Mouse (Mus musculus): Measurements from ENCODE around the gene Cherp. TPM values are rescaled to one million over a fixed set of nuclear protein-coding genes. Genes with fewer than 3 reads are reported as not detected.

The Cherp gene
- polyA plus RNA-seq, 1 experiment from 2014 or later: 33.2 TPM

- Histone ChIP-seq H3K4me2 (ENCODE audit: low read length) (no peak overlapping the region), H3K9ac (ENCODE audit: low read length) (no peak overlapping the region), H3K27ac (ENCODE audit: low read depth, low read length) (no peak overlapping the region), H3K4me1 (ENCODE audit: control insufficient read depth, insufficient read depth, low read length) (no peaks in the 10 kb centered on the region), H3K9me3 (replicated peaks; ENCODE audit: control insufficient read depth, low read length) (no peaks in the 10 kb centered on the region), H3K36me3 (ENCODE audit: control insufficient read depth, insufficient read depth, low read length) (peaks cover 22% of the 10 kb centered on the region), H3K27me3 (replicated peaks; ENCODE audit: control insufficient read depth, insufficient read depth, low read length) (no peaks in the 10 kb centered on the region), H3K4me3 (ENCODE audit: low read depth, low read length) (no peak overlapping the region)
- DNase-seq (ENCODE audit: low spot score): no peak
- 94% methylated on average over 2 of the region's 2 CpGs for WGBS
- ATAC-seq: no peak
Observed at GRCm38 (mm10) chr8:72499521-72500284, 24.7 kb upstream of the Cherp start.

- ATAC-seq (no peak), DNase-seq (ENCODE audit: low spot score) (no peak)
- no peak overlapping the region for H3K9ac ChIP-seq (ENCODE audit: low read length)
- no peak overlapping the region for H3K27ac ChIP-seq (ENCODE audit: low read depth, low read length)
- H3K27me3 ChIP-seq (replicated peaks; ENCODE audit: control insufficient read depth, insufficient read depth, low read length): no peaks in the 10 kb centered on the region
- H3K4me1 ChIP-seq (ENCODE audit: control insufficient read depth, insufficient read depth, low read length): peaks cover 7% of the 10 kb centered on the region
- peaks cover 25% of the 10 kb centered on the region for H3K36me3 ChIP-seq (ENCODE audit: control insufficient read depth, insufficient read depth, low read length)
- no peak overlapping the region for H3K4me2 ChIP-seq (ENCODE audit: low read length)
- no peaks in the 10 kb centered on the region for H3K9me3 ChIP-seq (replicated peaks; ENCODE audit: control insufficient read depth, low read length)
- H3K4me3 ChIP-seq (ENCODE audit: low read depth, low read length): no peak overlapping the region
- WGBS: 92% methylated on average over 4 of the region's 4 CpGs
Observed at GRCm38 (mm10) chr8:72498527-72498926, 23.5 kb upstream of the Cherp start.

GRCm38 (mm10) chr8:72497911-72498310 lies 22.9 kb upstream of the Cherp start:
- peaks cover 25% of the 10 kb centered on the region for H3K36me3 ChIP-seq (ENCODE audit: control insufficient read depth, insufficient read depth, low read length)
- no peak overlapping the region for H3K4me2 ChIP-seq (ENCODE audit: low read length)
- ATAC-seq (no peak), DNase-seq (ENCODE audit: low spot score) (no peak)
- H3K27me3 ChIP-seq (replicated peaks; ENCODE audit: control insufficient read depth, insufficient read depth, low read length): no peaks in the 10 kb centered on the region
- H3K9ac ChIP-seq (ENCODE audit: low read length): no peak overlapping the region
- 89% methylated on average over 1 of the region's 1 CpGs for WGBS
- H3K9me3 ChIP-seq (replicated peaks; ENCODE audit: control insufficient read depth, low read length): no peaks in the 10 kb centered on the region
- no peak overlapping the region for H3K27ac ChIP-seq (ENCODE audit: low read depth, low read length)
- H3K4me3 ChIP-seq (ENCODE audit: low read depth, low read length): no peak overlapping the region
- peaks cover 10% of the 10 kb centered on the region for H3K4me1 ChIP-seq (ENCODE audit: control insufficient read depth, insufficient read depth, low read length)

- WGBS: 88% methylated on average over 19 of the region's 19 CpGs
- Histone ChIP-seq H3K36me3 (ENCODE audit: control insufficient read depth, insufficient read depth, low read length) (peaks cover 25% of the 10 kb centered on the region), H3K9me3 (replicated peaks; ENCODE audit: control insufficient read depth, low read length) (no peaks in the 10 kb centered on the region), H3K4me3 (ENCODE audit: low read depth, low read length) (no peak overlapping the region), H3K27me3 (replicated peaks; ENCODE audit: control insufficient read depth, insufficient read depth, low read length) (no peaks in the 10 kb centered on the region), H3K4me2 (ENCODE audit: low read length) (no peak overlapping the region), H3K9ac (ENCODE audit: low read length) (no peak overlapping the region), H3K27ac (ENCODE audit: low read depth, low read length) (no peak overlapping the region), H3K4me1 (ENCODE audit: control insufficient read depth, insufficient read depth, low read length) (peaks cover 15% of the 10 kb centered on the region)
- ATAC-seq: no peak
- no peak for DNase-seq (ENCODE audit: low spot score)
Observed at GRCm38 (mm10) chr8:72496217-72496616, 21.2 kb upstream of the Cherp start.

- no peak for ATAC-seq
- Histone ChIP-seq H3K4me2 (ENCODE audit: low read length) (no peak overlapping the region), H3K27ac (ENCODE audit: low read depth, low read length) (no peak overlapping the region), H3K9ac (ENCODE audit: low read length) (no peak overlapping the region), H3K4me1 (ENCODE audit: control insufficient read depth, insufficient read depth, low read length) (peaks cover 19% of the 10 kb centered on the region), H3K9me3 (replicated peaks; ENCODE audit: control insufficient read depth, low read length) (no peaks in the 10 kb centered on the region), H3K4me3 (ENCODE audit: low read depth, low read length) (no peak overlapping the region), H3K27me3 (replicated peaks; ENCODE audit: control insufficient read depth, insufficient read depth, low read length) (no peaks in the 10 kb centered on the region), H3K36me3 (ENCODE audit: control insufficient read depth, insufficient read depth, low read length) (peaks cover 25% of the 10 kb centered on the region)
- WGBS: 88% methylated on average over 23 of the region's 23 CpGs
- DNase-seq (ENCODE audit: low spot score): no peak
Observed at GRCm38 (mm10) chr8:72495411-72496111, 20.5 kb upstream of the Cherp start.

- Histone ChIP-seq H3K4me3 (ENCODE audit: low read depth, low read length) (peak overlapping the region; percentile 87), H3K4me2 (ENCODE audit: low read length) (peak overlapping the region; percentile 86), H3K9me3 (replicated peaks; ENCODE audit: control insufficient read depth, low read length) (no peaks in the 10 kb centered on the region), H3K36me3 (ENCODE audit: control insufficient read depth, insufficient read depth, low read length) (peaks cover 30% of the 10 kb centered on the region), H3K27me3 (replicated peaks; ENCODE audit: control insufficient read depth, insufficient read depth, low read length) (no peaks in the 10 kb centered on the region), H3K9ac (ENCODE audit: low read length) (peak overlapping the region; percentile 75), H3K27ac (ENCODE audit: low read depth, low read length) (peak overlapping the region; percentile 72), H3K4me1 (ENCODE audit: control insufficient read depth, insufficient read depth, low read length) (peaks cover 19% of the 10 kb centered on the region)
- no peak for ATAC-seq
- WGBS: 12% methylated on average over 8 of the region's 8 CpGs
- DNase-seq (ENCODE audit: low spot score): no peak
Observed at GRCm38 (mm10) chr8:72493381-72493780, 18.4 kb upstream of the Cherp start.

- peak; percentile 99 for DNase-seq (ENCODE audit: low spot score)
- H3K9ac ChIP-seq (ENCODE audit: low read length): peak overlapping the region; percentile 79
- WGBS: under 1% methylated on average over 38 of the region's 56 CpGs
- H3K4me2 ChIP-seq (ENCODE audit: low read length): peak overlapping the region; percentile 93
- H3K36me3 ChIP-seq (ENCODE audit: control insufficient read depth, insufficient read depth, low read length): peaks cover 36% of the 10 kb centered on the region
- peaks cover 19% of the 10 kb centered on the region for H3K4me1 ChIP-seq (ENCODE audit: control insufficient read depth, insufficient read depth, low read length)
- ATAC-seq: peak; percentile 98
- H3K9me3 ChIP-seq (replicated peaks; ENCODE audit: control insufficient read depth, low read length): no peaks in the 10 kb centered on the region
- H3K27me3 ChIP-seq (replicated peaks; ENCODE audit: control insufficient read depth, insufficient read depth, low read length): no peaks in the 10 kb centered on the region
- peak overlapping the region; percentile 87 for H3K4me3 ChIP-seq (ENCODE audit: low read depth, low read length)
- H3K27ac ChIP-seq (ENCODE audit: low read depth, low read length): peak overlapping the region; percentile 72
Observed at GRCm38 (mm10) chr8:72492622-72493081, 17.6 kb upstream of the Cherp start.

GRCm38 (mm10) chr8:72491680-72492621 lies 16.9 kb upstream of the Cherp start, which contains the start of gene Slc35e1:
Gene Slc35e1 (minus strand): TSS chr8:72492614.
- DNase-seq (ENCODE audit: low spot score): no peak
- Histone ChIP-seq H3K27me3 (replicated peaks; ENCODE audit: control insufficient read depth, insufficient read depth, low read length) (no peaks in the 10 kb centered on the region), H3K27ac (ENCODE audit: low read depth, low read length) (peak within 1 kb of the TSS; percentile 72), H3K9me3 (replicated peaks; ENCODE audit: control insufficient read depth, low read length) (no peaks in the 10 kb centered on the region), H3K9ac (ENCODE audit: low read length) (peak within 1 kb of the TSS; percentile 79), H3K4me3 (ENCODE audit: low read depth, low read length) (peak within 1 kb of the TSS; percentile 87), H3K36me3 (ENCODE audit: control insufficient read depth, insufficient read depth, low read length) (peaks cover 43% of the 10 kb centered on the region), H3K4me2 (ENCODE audit: low read length) (peak within 1 kb of the TSS; percentile 93), H3K4me1 (ENCODE audit: control insufficient read depth, insufficient read depth, low read length) (peaks cover 19% of the 10 kb centered on the region)
- peak; percentile 62; the same call in 1 of the 2 replicates for ATAC-seq
- WGBS: under 1% methylated on average over 81 of the region's 98 CpGs

Data from forebrain, embryonic 14.5 days (tissue).